Mouse (Mus musculus): ENCODE data around the gene Drap1.
"Not testable (repeated sequence)": the region's sequence is repeated elsewhere in the genome, so short reads cannot be mapped to it uniquely, and the experiment has no call there.

Drap1 gene

GRCm38 (mm10) chr19:5419630-5420029, 5.1 kb downstream of the Drap1 start:
- DNase-seq = no peak

- DNase-seq = no peak
Observed at GRCm38 (mm10) chr19:5418750-5419466, 5.9 kb downstream of the Drap1 start.

DNA sequence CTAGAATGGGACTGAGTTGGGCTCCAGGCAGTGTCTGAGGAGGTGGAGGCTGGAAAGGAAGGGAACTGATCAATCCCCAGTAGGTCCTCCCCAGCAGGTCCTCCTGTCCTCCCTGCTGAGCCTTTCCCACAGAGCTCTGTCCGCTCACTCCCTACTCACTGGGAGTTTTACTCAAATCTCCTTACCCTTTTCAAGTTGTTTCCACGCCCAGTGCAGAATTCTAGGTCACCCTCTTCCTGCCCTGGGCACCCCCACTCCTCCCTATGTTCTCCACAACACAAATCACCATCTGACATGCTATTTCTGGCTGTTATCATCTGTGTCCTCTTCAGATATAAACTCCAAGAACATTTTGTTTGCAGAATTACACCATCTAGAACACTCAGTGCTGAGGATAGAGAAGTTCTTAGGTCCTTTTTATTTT, 10.2 kb downstream of the Drap1 start:
- DNase-seq = no peak

DNA sequence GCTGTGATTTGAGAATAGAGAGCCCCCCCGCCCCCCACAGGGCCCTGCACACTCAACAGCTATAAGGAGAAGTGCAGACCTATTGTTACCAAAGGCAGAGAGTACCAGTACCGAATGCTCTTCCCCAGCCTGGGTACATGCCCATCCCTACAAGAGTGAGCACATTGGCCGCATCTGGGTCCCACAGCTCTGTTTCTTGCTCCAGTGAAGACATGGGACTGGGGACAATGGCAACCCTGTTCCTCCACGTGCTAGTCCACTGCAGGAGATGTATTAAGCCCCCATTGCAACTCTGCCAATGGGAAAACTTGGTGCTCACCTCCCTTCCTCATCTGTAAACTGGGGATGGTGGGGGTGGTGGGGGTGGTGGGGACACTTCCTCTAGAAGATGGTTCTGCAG, 10.9 kb downstream of the Drap1 start:
- DNase-seq = no peak

DNA sequence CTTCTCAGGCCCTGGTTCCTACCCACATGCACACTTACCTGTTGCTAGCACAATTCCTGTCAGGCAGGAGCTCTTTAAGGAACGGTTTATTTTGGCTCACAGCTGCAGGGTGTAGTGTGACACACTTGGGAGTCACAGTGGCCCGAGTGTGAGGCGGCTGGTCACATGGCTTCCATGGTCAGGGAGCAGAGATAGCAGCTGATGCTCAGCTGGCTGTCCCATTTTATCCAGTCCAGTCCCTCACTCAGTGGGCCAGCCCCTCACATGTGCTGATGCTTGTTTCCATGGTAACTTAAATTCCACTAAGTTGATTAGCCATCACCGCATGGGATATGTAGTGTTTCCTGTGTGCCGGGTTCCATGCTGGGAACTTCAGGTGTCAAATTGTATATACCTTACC, 12.8 kb downstream of the Drap1 start:
- no peak for DNase-seq

DNA sequence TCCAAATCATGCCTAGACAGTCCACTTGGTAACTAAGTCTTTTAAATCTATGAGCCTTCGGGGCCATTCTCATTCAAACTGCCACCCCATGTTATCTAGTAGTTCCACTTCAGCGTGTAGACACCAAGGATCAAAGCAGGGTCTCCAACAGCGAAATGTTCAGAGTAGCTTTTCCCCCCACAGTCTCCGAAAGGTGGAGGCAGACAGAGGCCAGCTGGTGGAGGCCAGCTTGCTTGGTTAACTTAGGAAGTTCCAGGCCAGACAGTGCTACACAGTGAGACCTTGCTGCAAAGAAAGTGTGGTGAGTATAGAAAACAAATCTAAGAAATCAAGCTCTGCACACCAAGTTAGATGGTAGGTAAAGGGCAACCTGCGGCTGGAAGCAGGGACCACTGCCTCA, 14.1 kb downstream of the Drap1 start:
- DNase-seq = no peak

- DNase-seq = no peak
Observed at GRCm38 (mm10) chr19:5409068-5409467, 15.7 kb downstream of the Drap1 start.

DNA sequence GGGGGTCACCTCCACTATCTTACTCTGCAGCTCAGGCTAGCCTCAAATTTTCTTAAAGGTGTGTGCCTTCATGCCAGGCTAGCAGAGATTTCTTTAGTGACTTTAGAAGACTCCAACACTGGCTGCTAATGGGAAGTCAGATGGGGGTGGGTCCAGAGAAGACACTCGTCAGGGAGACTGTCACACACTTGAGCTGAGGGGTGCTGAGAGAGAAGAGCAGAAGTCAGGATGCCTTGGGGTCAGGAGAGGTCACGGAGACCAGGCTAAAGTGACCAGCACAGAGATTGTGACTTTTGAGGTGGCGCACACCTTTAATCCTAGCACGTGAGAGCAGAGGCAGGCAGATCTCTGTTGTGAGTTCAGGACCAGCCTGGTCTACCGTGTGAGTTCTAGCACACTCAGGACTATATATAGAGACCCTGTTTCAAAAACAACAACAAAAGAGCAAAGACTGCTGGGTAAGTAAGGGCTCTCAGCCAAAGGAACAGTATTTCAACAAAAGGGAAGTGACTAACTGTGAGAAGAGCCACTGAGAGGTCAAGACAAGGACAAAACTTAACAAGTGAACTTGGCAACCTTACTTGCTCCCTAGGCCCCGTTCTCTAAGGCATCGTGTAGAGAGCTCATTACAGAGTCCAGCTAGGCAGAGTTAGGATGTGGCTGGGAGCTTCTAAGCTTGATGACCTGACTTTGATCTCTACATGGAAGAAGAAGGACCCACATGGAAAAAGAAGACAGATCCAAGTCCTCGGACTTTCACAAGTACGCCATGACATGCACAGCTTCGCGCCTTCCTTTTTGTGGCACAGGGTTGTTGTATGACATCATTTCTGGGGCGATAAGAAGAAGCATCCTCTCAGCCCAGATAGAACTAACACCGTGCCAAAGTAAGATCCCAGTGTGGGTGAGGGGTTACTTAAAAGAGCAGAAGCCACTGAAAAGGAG, 16.4 kb downstream of the Drap1 start:
- DNase-seq = peak in 1 of 2 experiments; percentile 3

- DNase-seq = peak; percentile 68 to 81
Observed at GRCm38 (mm10) chr19:5407133-5407532, 17.6 kb downstream of the Drap1 start.

GRCm38 (mm10) chr19:5406531-5407126, 18.1 kb downstream of the Drap1 start:
- DNase-seq = peak; percentile 64 to 67

DNA sequence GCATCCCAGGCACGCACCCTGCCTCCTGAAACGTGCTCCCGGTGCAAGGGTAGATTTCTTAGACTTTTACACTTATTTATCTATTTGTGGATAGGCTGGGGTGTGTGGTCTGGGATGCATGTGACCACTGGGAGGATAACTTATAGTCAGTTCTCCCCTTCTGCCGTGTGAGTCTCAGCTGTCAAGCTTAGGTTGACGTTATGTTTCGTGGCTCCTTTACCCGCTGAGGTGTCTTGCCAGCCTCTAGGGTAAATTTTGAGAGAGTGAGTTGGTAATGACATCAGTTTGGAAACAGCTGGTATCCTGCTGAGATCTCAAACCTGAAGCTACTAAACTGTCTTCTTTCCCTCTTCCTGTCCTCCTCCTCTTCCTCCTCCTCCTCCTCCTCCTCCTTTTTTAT, 18.9 kb downstream of the Drap1 start:
- DNase-seq = no peak

DNA sequence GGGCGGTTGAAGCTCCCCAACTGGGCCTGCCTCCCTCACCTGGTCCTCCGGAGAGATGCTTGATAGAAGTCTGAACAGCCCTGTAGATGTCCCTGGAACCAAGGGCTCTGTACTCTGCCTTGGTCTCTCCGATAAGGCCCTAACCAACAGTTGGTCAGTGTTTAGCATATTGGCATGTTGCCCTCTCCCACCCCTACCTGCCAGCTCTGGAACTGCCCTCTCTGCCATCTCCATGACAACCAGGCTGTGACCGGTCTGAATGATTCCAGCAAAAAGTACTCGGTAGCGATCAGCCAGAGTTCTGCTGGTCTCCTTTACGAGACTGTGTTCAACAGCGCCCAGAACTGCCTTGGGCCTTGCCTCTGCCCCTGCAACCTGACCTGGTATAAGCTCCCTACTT, 22.5 kb downstream of the Drap1 start, which contains the start of gene Tsga10ip:
Gene Tsga10ip (minus strand): TSS at position 234 of the 400 bp plus-strand sequence.
- no peak for DNase-seq

DNA sequence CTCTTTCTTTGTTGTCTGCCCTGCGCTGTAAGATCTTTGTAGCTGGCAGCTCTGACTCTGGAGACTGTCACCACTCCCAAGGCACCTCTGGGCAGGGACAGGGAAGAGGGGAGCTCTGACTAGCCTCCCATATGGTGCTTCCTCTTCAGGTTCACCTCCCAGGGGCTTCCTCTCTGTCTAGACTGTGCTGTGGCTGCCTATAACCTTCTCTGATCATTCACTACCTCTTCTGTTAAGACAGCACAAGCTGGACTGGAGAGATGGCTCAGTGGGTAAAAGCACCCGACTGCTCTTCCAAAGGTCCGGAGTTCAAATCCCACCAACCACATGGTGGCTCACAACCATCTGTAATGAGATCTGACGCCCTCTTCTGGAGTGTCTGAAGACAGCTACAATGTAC, 23.7 kb downstream of the Drap1 start:
- not testable (repeated sequence) for DNase-seq

DNA sequence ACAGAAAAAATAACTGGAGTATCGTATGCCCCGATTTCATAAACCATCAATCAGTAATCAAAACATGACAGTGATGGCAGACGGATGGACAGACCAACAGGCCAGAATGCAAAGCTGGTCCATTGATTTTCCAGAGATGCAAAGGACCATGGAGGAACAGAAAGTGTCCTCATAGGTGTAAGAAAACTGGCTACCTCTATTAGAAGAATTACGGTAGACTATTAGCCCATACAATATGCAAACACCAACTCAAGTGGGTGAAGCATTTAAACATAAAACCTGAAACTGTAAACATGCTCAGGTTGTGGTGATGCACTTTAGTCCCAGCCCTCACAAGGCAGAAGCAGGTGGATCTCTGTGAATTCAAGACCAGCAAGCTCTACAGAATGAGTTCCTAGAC, 29.4 kb downstream of the Drap1 start:
- DNase-seq = no peak

DNA sequence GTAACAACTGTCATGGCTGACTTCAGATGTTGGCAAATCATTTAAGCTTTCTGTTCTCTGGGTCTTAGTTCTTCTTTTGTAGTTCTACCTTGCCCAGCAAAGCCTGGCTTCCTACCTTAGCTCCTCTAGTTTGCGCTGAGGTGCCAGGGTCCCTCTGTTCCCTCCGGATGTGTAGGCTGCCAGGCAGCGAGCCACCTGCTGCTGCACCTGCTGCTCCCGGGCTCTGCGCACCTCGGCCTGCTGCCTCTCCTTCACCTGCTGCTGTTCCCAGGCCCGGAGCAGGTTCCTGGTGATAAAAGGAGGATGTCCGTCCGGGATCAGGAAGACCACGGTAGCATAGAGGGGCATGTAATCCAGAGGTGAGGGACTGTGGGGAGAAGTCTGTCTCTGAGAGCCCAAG, 30.6 kb downstream of the Drap1 start:
- DNase-seq = peak; percentile 77

DNA sequence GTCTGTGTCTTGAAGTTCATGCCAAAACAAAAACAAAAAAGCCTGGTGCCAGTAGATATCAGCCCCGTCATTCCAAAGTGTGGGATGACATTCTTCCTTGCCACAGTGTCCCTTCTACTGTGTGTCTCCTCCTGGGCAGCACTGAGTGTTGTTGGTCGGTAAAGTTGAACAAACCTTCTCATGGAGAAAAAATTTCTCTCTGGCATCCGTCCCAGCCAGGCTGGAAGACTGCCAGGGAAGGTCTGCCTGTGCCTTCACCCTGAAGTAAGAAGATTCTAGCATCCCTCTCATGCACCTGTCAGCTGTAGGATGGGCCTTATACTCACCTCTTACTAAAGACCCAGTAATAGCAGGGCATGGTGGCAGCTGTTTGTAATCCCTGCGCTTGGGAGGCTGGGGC, 31.9 kb downstream of the Drap1 start:
- DNase-seq = peak; percentile 87

- no peak for DNase-seq
Observed at GRCm38 (mm10) chr19:5390416-5390815, 34.4 kb downstream of the Drap1 start.

DNA sequence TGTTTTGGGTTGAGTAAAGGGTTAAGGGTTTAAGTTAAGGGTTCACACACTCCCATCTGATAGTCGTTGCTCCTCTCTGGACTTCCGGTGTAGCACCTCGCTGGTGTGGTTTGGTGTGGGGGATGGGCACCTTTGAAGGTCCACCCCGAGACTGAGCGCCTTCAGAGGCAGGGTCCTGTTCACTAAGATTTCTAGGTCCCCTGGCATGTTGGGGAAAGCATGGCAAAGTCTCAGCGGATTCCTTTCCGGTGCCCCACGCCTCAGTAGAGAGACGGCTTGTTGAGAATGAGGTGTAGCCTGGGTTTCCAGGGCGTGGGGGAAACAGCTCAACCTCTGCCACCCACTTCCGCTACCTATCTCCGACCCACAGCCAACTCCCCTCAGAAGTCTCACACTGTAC, 35.1 kb downstream of the Drap1 start:
- DNase-seq = no peak

DNA sequence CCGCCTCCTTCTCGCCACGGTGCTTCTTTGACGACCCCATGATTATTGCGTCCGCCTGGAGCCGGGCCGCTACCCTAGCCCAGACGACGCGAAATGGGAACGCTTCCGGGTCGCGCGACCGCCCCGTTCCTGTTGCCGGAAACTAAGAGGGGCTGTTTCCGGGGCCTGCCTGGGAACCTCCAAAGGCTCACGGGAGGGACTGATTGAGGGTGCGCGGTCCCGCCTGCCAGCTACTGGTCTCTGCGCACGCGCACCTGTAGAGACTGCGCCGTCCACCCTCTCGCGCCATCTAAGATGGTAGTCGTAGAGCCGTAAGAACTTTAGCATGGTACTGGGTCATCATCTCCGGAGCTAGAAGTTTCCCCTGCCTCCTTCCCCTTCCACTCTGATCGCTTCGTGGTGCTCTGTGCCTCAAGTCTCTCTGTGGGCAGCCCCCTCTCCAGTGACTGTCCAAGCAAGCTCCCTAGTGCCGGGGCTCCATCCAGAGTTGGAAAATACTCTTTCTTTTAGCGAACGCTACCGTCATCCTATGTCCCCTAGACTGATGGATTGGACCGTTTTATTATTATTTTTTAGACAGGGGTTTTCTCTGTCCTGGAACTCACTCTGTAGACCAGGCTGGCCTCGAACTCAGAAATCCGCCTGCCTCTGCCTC, 36.1 kb downstream of the Drap1 start, which contains the start of gene Sart1:
Gene Sart1 (minus strand): TSS at position 116 of the 655 bp plus-strand sequence.
- DNase-seq = peak; percentile 95 to 97

GRCm38 (mm10) chr19:5388011-5388441, 36.8 kb downstream of the Drap1 start:
- peak in 1 of 2 experiments; percentile 64 for DNase-seq

GRCm38 (mm10) chr19:5384715-5385114, 40.1 kb downstream of the Drap1 start:
- DNase-seq = no peak

- no peak for DNase-seq
Observed at GRCm38 (mm10) chr19:5383326-5383725, 41.5 kb downstream of the Drap1 start.

GRCm38 (mm10) chr19:5377446-5377845, 47.3 kb downstream of the Drap1 start:
- peak in 1 of 2 experiments; percentile 52 for DNase-seq

Data from cerebellum, postnatal 25 days (tissue).